Mouse (Mus musculus): ENCODE data around the gene Zfp536.

- peak; percentile 15; the same call in 1 of the 2 replicates for TF ChIP-seq CTCF (IDR thresholded peaks at IDR 0.05)
- TF ChIP-seq EP300 (IDR thresholded peaks at IDR 0.05): no peak
Measured at GRCm38 (mm10) chr7:37606472-37606871, 167.0 kb downstream of the Zfp536 start.

All from lung, postnatal 0 days (tissue).